Mouse (Mus musculus) colon, adult 2 months (tissue): Measurements from ENCODE around the gene 5730455P16Rik. TPM values are rescaled to one million over a fixed set of nuclear protein-coding genes. Genes with fewer than 3 reads are reported as not detected.

Source experiments
- polyA plus RNA-seq: library from polyadenylated mRNA; depleted of rRNA; stranded (reverse); fragments of >200 nt; gene quantifications from 2 replicates; pipeline ENCODE4 v1.2.3, GENCODE M21; 2012; rRNA removed

Gene 5730455P16Rik
- 2.2 and 3.4 TPM in 2 replicates for polyA plus RNA-seq

DNA sequence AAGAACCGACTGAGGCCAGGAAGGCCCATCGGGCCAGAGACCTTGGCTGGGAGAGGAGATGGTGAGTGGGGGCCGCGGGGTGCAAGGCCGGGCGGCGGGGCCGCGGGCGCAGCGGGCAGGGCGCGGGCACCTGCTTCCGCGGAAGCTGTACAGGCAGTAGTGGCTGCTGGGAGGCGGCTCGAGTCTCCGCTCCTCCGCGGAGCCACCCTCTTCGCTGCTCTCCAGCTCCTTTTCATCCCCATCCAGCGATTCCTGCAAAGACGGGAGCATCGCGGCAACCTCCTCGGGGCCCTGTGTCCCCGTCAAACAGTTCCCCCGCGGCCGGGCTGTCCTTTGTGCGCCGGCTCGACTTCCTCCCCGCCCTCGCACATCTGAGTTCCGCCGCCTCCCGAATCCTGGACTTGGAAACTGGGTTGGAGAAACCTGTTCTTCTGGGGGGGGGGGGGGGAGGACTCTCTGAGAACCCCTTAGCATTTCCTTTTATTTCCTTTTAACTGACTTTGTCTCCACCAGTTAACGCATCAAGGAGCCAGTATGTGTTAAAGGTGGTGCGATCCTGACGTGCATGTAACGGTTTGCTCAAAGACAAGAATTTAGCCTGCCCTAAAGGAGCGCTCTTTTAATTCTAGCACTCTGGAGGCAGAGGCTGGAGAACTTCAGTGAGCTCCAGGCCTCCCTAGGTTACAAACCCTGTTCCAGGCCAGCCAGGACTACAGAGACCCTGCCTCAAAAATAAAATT lies at the start of gene 5730455P16Rik:
Gene 5730455P16Rik (minus strand): TSS at position 323 of the 740 bp plus-strand sequence.

DNA sequence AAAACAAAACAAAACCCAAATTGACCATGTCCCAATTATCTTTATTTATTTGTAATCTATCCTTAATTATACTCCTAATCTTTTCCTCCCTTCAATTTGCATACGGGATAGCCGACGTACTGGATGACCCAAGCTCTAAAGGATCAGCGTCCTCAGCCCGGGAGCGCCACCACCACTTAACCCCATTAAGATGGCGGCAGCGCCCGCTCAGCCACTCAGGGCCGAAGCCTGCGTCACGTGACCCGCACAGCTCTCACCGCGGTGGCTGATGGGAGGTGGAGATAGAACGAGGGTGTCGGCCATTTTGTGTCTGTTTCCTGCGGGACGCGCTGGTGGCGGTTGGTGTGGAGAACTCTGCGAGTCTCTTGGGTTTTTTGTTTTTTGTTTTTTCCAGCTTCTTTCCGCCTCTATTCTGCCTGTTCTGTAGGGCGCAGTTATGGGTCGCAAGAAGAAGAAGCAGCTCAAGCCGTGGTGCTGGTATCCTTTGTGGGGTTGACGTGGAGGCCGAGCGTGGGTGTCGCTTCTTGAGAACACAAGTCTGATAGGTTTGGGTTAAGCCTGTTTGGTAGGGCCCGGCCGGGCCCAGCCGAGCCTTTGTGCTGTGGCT lies 5.3 kb upstream of the 5730455P16Rik start, which contains the start of gene Zfp207:
Gene Zfp207 (plus strand): TSS at position 261 of the 607 bp plus-strand sequence.

Other genes starting within 250 kb of the 5730455P16Rik start
- gene Tefm, start 235.9 kb downstream of the 5730455P16Rik start, polyA plus RNA-seq: 2.5 and 3.3 TPM in 2 replicates
- 6.4 and 8.2 TPM in 2 replicates for gene Adap2, start 223.9 kb downstream of the 5730455P16Rik start, polyA plus RNA-seq
- 6.6 and 7.1 TPM in 2 replicates for gene Rnf135, start 194.2 kb downstream of the 5730455P16Rik start, polyA plus RNA-seq
- gene Rhot1, start 169.0 kb downstream of the 5730455P16Rik start, polyA plus RNA-seq: 4.0 and 5.0 TPM in 2 replicates
- 5.1 and 5.9 TPM in 2 replicates for gene Rhbdl3, start 77.1 kb downstream of the 5730455P16Rik start, polyA plus RNA-seq
- 58.5 and 58.9 TPM in 2 replicates for gene Zfp207, start 5.2 kb upstream of the 5730455P16Rik start, polyA plus RNA-seq
- gene Psmd11, start 50.6 kb upstream of the 5730455P16Rik start, polyA plus RNA-seq: 26.5 and 29.8 TPM in 2 replicates
- 0.66 and 0.98 TPM in 2 replicates for gene Cdk5r1, start 99.0 kb upstream of the 5730455P16Rik start, polyA plus RNA-seq